Mouse (Mus musculus) left cerebral cortex, postnatal 10 days (tissue): ENCODE results near the gene Gm2007. TPM values are rescaled to one million over a fixed set of nuclear protein-coding genes. Genes with fewer than 3 reads are reported as not detected.
"Not testable (repeated sequence)": the region's sequence is repeated elsewhere in the genome, so short reads cannot be mapped to it uniquely, and the experiment has no call there.

Experiments used
- DNase-seq, 2 experiments: peaks; one replicate each; pipeline ENCODE4 v3.0.0; 2021 to 2022; ENCODE audit warnings: low spot score in 2 of 2, mixed read lengths in 1 of 2; ENCODE audit errors: extremely low spot score in 1 of 2
- intact Hi-C: fragments of 180-260 bp; cut with DNase I; formaldehyde crosslinking; loops from one replicate; pipeline ENCODE4 v1.15.1; 2025
- total RNA-seq, 2 experiments: library from RNA; stranded (reverse); gene quantifications; 2 replicates each; pipeline ENCODE4 v1.2.3; 2021

The Gm2007 gene
- not detected for total RNA-seq

- intact Hi-C loops, DNase-seq: not testable (repeated sequence)
Observed at GRCm38 (mm10) chr2:175741237-175741636, at the start of gene Gm2007. Gm2007 (plus strand) TSS chr2:175741537.

GRCm38 (mm10) chr2:175703546-175703945 is 37.8 kb upstream of the Gm2007 start, which contains the start of gene Zfp969:
Zfp969 (minus strand) TSS chr2:175703646.
- DNase-seq, intact Hi-C loops: not testable (repeated sequence)

GRCm38 (mm10) chr2:175800993-175801392 is 59.7 kb downstream of the Gm2007 start, which contains the start of gene Gm14288:
Gm14288 (minus strand) TSS chr2:175801093.
- intact Hi-C loops, DNase-seq: not testable (repeated sequence)

Other genes starting within 250 kb of the Gm2007 start
- not detected for gene Gm11007, start 97.6 kb upstream of the Gm2007 start, total RNA-seq
- gene Zfp969, start 37.9 kb upstream of the Gm2007 start, total RNA-seq: not detected
- 1 to 10 TPM in 1 of 2 experiments, not detected in 1; 8.5 TPM for gene Gm14288, start 59.6 kb downstream of the Gm2007 start, total RNA-seq
- 10 to 100 TPM; 60.9 to 67.1 TPM for gene Gm6710, start 127.7 kb downstream of the Gm2007 start, total RNA-seq
- 1 to 10 TPM; 3.7 to 4.3 TPM for gene Zfp966, start 189.6 kb downstream of the Gm2007 start, total RNA-seq
- gene Gm2026, start 223.8 kb downstream of the Gm2007 start, total RNA-seq: 10 to 100 TPM; 52.5 to 54.3 TPM